Mouse (Mus musculus): ENCODE measurements around the gene Gm21721. TPM values are rescaled to one million over a fixed set of nuclear protein-coding genes. Genes with fewer than 3 reads are reported as not detected.
"Not testable (repeated sequence)": the region's sequence is repeated elsewhere in the genome, so short reads cannot be mapped to it uniquely, and the experiment has no call there.

Gene Gm21721
- not detected in 2 replicates for polyA plus RNA-seq (2012; rRNA removed)

DNA sequence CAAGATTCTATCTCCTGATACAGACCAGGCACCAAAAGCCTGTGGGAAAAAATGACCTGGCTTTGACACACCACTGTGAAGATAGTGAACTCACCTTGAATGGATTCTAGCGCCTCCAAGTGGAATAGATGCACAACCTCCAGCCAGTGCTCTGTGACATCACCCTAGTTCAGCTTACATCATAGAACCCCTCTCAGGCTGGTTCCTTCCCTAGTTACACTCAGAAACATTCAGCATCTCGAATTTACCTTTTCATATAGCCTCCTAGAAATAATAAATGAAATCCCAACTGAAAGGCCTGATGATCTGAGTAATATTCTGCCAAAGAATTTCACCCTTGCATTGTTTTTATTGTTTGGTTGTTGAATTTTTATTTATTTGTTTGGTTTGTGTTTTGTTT, at the start of gene Gm21721:
Gene Gm21721, minus strand, starts transcription at position 101 of the 400 bp plus-strand sequence.
- WGBS, result no CpG with 5 or more reads among the region's 2 CpGs
- not testable (repeated sequence) for H3K4me1 ChIP-seq (ENCODE audit: control insufficient read depth, insufficient read depth, low read length); H3K4me3 ChIP-seq (replicated peaks; ENCODE audit: insufficient read depth, low read depth, low read length); DNase-seq; H3K27me3 ChIP-seq (ENCODE audit: control insufficient read depth, insufficient read depth, low read length); H3K27ac ChIP-seq (ENCODE audit: insufficient read depth, low read length)

Other genes starting within 250 kb of the Gm21721 start
- gene Gm21292, start 68.3 kb downstream of the Gm21721 start, polyA plus RNA-seq (2012; rRNA removed), result not detected in 2 replicates
- gene Gm21812, start 145.0 kb upstream of the Gm21721 start, polyA plus RNA-seq (2012; rRNA removed), result not detected in 2 replicates
- gene Gm21874, start 214.0 kb upstream of the Gm21721 start, polyA plus RNA-seq (2012; rRNA removed), result not detected in 2 replicates